Mouse (Mus musculus): Measurements from ENCODE around the gene Ebf3.

DNA sequence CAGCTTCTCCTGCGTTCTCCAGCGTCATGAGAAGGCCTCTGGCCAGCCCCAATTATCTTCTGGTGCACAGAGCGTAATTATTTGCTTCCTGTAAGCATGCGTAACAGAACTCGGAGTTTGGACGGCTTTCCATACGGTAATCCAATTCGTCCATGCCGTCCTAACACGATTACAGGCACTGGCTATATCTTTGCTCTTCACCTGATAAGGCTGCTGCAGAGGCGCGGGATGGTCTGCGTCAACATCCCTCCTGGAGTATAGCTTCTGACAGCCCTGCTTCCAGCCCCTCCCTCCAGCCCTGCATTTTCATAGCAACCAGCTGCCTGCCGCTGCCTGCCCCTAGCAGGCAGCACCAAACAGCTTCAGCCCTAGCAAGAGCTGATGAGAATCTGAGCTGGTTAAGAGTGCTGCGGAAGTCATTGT is 12.9 kb downstream of the Ebf3 start:
- TF ChIP-seq CTCF (IDR thresholded peaks at IDR 0.05; ENCODE audit: borderline replicate concordance, insufficient read depth, low read length) (no peak), POLR2A (IDR thresholded peaks at IDR 0.05; ENCODE audit: low read depth, low read length) (no peak)
